ENCODE assay signal across 21 mouse cellular contexts in genomic region chr12:99510759-99511158, GRCm38 (mm10). TPM values are rescaled to one million over a fixed set of nuclear protein-coding genes. Genes with fewer than 3 reads are reported as not detected.
DNase-seq lines count a peak whose midpoint lies in the region; ATAC-seq lines count a peak whose summit lies in the region.
"Had no signal": no experiment of that assay in that cellular context is flagged by ENCODE, and none has a peak within 500 bp of the region (broad histone marks: within the 10 kb centered on the region; RNA-seq: fewer than 3 reads in every experiment).

No protein-coding gene starts in this region.

- H3K9me3 ChIP-seq in limb, embryonic 12.5 days = peaks cover 8% of the 10 kb centered on the region; the same call in 1 of the 2 replicates
- no peaks in the 10 kb centered on the region for H3K9me3 ChIP-seq in limb, embryonic 10.5 days (replicated peaks)
- H3K9me3 ChIP-seq in embryonic facial prominence, embryonic 11.5 days (replicated peaks; ENCODE audit: control insufficient read depth, low read length) = no peaks in the 10 kb centered on the region
- no peaks in the 10 kb centered on the region for H3K9me3 ChIP-seq in midbrain, embryonic 16.5 days (replicated peaks; ENCODE audit: control insufficient read depth, low read length, poor library complexity, severe bottlenecking)
- H3K9me3 ChIP-seq: heart, embryonic 10.5 days; heart, embryonic 15.5 days; liver, embryonic 12.5 days had no signal

- DNase-seq in limb, embryonic 10.5 days (ENCODE audit: low spot score) = no peak
- DNase-seq in ZHBTc4 (ENCODE audit: low read depth, low spot score) = peak; percentile 33
- peak; percentile 48 for DNase-seq in embryonic facial prominence, embryonic 11.5 days (ENCODE audit: low spot score)
- no peak for DNase-seq in kidney, postnatal 10 days
- DNase-seq: adrenal gland, adult 8-10 months; cerebellum, adult 11 months; cerebellum, adult 9-10 months; cerebellum, postnatal 36 days; gastrocnemius, postnatal 14 days; kidney, adult 11 months; kidney, postnatal 25 days; liver, postnatal 0 days had no signal

- no peak overlapping the region for H3K4me2 ChIP-seq in limb, embryonic 12.5 days
- no peak overlapping the region for H3K4me2 ChIP-seq in embryonic facial prominence, embryonic 11.5 days (ENCODE audit: low read depth, low read length)
- H3K4me2 ChIP-seq in midbrain, embryonic 16.5 days (ENCODE audit: low read length) = no peak overlapping the region
- H3K4me2 ChIP-seq: forebrain, embryonic 13.5 days; heart, embryonic 15.5 days; hindbrain, embryonic 14.5 days; liver, embryonic 12.5 days had no signal

- no peak overlapping the region for H3K4me3 ChIP-seq in limb, embryonic 12.5 days (replicated peaks)
- H3K4me3 ChIP-seq in limb, embryonic 10.5 days = no peak overlapping the region
- H3K4me3 ChIP-seq in embryonic facial prominence, embryonic 11.5 days (ENCODE audit: low read depth, low read length) = no peak overlapping the region
- H3K4me3 ChIP-seq in midbrain, embryonic 16.5 days (ENCODE audit: low read depth, low read length) = no peak overlapping the region
- H3K4me3 ChIP-seq: forebrain, embryonic 13.5 days; heart, embryonic 10.5 days; heart, embryonic 15.5 days; liver, embryonic 12.5 days; megakaryocyte, embryonic 14.5 days had no signal

- no peaks in the 10 kb centered on the region for H3K4me1 ChIP-seq in limb, embryonic 12.5 days (replicated peaks)
- no peaks in the 10 kb centered on the region; the same call in 1 of the 2 replicates for H3K4me1 ChIP-seq in limb, embryonic 10.5 days
- no peaks in the 10 kb centered on the region for H3K4me1 ChIP-seq in embryonic facial prominence, embryonic 11.5 days (ENCODE audit: control insufficient read depth, insufficient read depth, low read length)
- H3K4me1 ChIP-seq in midbrain, embryonic 16.5 days (ENCODE audit: control insufficient read depth, insufficient read depth, low read length) = peaks cover 3% of the 10 kb centered on the region; the same call in 1 of the 2 replicates
- H3K4me1 ChIP-seq: heart, embryonic 15.5 days had no signal

- H3K36me3 ChIP-seq in limb, embryonic 12.5 days = 0 out of 2 replicates have a peak, but pooled peaks cover 3% of the 10 kb centered on the region
- no peaks in the 10 kb centered on the region for H3K36me3 ChIP-seq in limb, embryonic 10.5 days
- H3K36me3 ChIP-seq in embryonic facial prominence, embryonic 11.5 days (replicated peaks; ENCODE audit: control insufficient read depth, insufficient read depth, low read depth, low read length) = no peaks in the 10 kb centered on the region
- H3K36me3 ChIP-seq in midbrain, embryonic 16.5 days (ENCODE audit: control insufficient read depth, insufficient read depth, low read length) = no peaks in the 10 kb centered on the region
- H3K36me3 ChIP-seq: heart, embryonic 10.5 days; heart, embryonic 15.5 days; liver, embryonic 12.5 days had no signal

- ATAC-seq in limb, embryonic 12.5 days (ENCODE audit: insufficient number of reproducible peaks, insufficient read depth, low FRiP score, low TSS enrichment, low read depth) = no peak
- no peak for ATAC-seq in embryonic facial prominence, embryonic 11.5 days (replicated peaks; ENCODE audit: insufficient number of reproducible peaks, low FRiP score, low TSS enrichment, low read depth)
- ATAC-seq in midbrain, embryonic 16.5 days = peak; percentile 51; the same call in 1 of the 2 replicates
- ATAC-seq in inflammation-experienced regulatory T-cells, adult 6 months = no peak
- ATAC-seq: forebrain, embryonic 13.5 days; liver, embryonic 12.5 days; liver, postnatal 0 days had no signal

- WGBS in limb, embryonic 12.5 days = 30% methylated on average over 5 of the region's 5 CpGs
- 30% methylated on average over 5 of the region's 5 CpGs for WGBS in limb, embryonic 10.5 days
- 33% methylated on average over 5 of the region's 5 CpGs for WGBS in embryonic facial prominence, embryonic 11.5 days
- 30% methylated on average over 5 of the region's 5 CpGs for WGBS in midbrain, embryonic 16.5 days

- H3K9ac ChIP-seq in limb, embryonic 12.5 days (replicated peaks) = no peak overlapping the region
- H3K9ac ChIP-seq in embryonic facial prominence, embryonic 11.5 days (replicated peaks; ENCODE audit: low read length) = no peak overlapping the region
- no peak overlapping the region for H3K9ac ChIP-seq in midbrain, embryonic 16.5 days (ENCODE audit: low read depth, low read length)
- H3K9ac ChIP-seq: forebrain, embryonic 13.5 days; heart, embryonic 15.5 days; hindbrain, embryonic 14.5 days; liver, embryonic 12.5 days; liver, postnatal 0 days had no signal

- 0 out of 2 replicates have a peak overlapping the region, but pooled peaks have one; percentile 12 for H3K27ac ChIP-seq in limb, embryonic 12.5 days
- H3K27ac ChIP-seq in limb, embryonic 10.5 days = no peak overlapping the region
- H3K27ac ChIP-seq in embryonic facial prominence, embryonic 11.5 days (replicated peaks; ENCODE audit: low read depth, low read length) = no peak overlapping the region
- H3K27ac ChIP-seq in midbrain, embryonic 16.5 days (ENCODE audit: low read length) = peak overlapping the region; percentile 47
- H3K27ac ChIP-seq: forebrain, embryonic 13.5 days; heart, embryonic 10.5 days; heart, embryonic 15.5 days; hindbrain, embryonic 14.5 days; liver, embryonic 12.5 days had no signal

- H3K27me3 ChIP-seq in limb, embryonic 12.5 days = no peaks in the 10 kb centered on the region
- no peaks in the 10 kb centered on the region for H3K27me3 ChIP-seq in limb, embryonic 10.5 days (ENCODE audit: low read depth, poor library complexity, severe bottlenecking)
- H3K27me3 ChIP-seq in embryonic facial prominence, embryonic 11.5 days (ENCODE audit: control insufficient read depth, insufficient read depth, low read length) = no peaks in the 10 kb centered on the region
- H3K27me3 ChIP-seq in midbrain, embryonic 16.5 days (ENCODE audit: control insufficient read depth, insufficient read depth, low read depth, low read length) = no peaks in the 10 kb centered on the region
- H3K27me3 ChIP-seq: forebrain, embryonic 13.5 days; heart, embryonic 15.5 days; liver, embryonic 12.5 days; megakaryocyte, embryonic 14.5 days had no signal

RNA-seq across cellular contexts. Expression of gene Foxn3, which starts 52.6 kb away (rescaled TPM):
- polyA plus RNA-seq in limb, embryonic 12.5 days (2016; fragmentation: Nextera tagmentation; extraction: Ambion mirVana) = 110 and 115 TPM in 2 replicates
- polyA plus RNA-seq in limb, embryonic 10.5 days (2016; fragmentation: Nextera tagmentation; extraction: Ambion mirVana) = 57.6 and 68.8 TPM in 2 replicates
- polyA plus RNA-seq in embryonic facial prominence, embryonic 11.5 days (2014; fragmentation: Nextera tagmentation; extraction: Ambion mirVana) = 80.5 and 83.1 TPM in 2 replicates
- 66.4 and 69.0 TPM in 2 replicates for polyA plus RNA-seq in midbrain, embryonic 16.5 days (2015; fragmentation: Nextera tagmentation; extraction: Ambion mirVana)
- 100 to 1,000 TPM in 1 of 3 experiments, 10 to 100 TPM in 2; 65.0 to 119 (median 97.5) TPM for polyA plus RNA-seq in inflammation-experienced regulatory T-cells, adult 6 months (2017; shearing (Covaris generic))

Comparison
In these comparisons a context has a peak if more than half of its experiments do, and no peak if none do; other contexts are left out.
1. H3K27ac ChIP-seq: peak in limb, embryonic 12.5 days (single experiment) and midbrain, embryonic 16.5 days (single experiment); none in limb, embryonic 10.5 days (single experiment) and embryonic facial prominence, embryonic 11.5 days (single experiment).
2. DNase-seq: peak in ZHBTc4 (single experiment) and embryonic facial prominence, embryonic 11.5 days (single experiment); none in limb, embryonic 10.5 days (single experiment) and kidney, postnatal 10 days (single experiment).